Mouse (Mus musculus) urinary bladder, postnatal 14 days (tissue): ENCODE data around the gene Reck.

ENCODE experiments used
- DNase-seq: peaks from one replicate; pipeline ENCODE4 v3.0.0; 2021; ENCODE audit warnings: low spot score

Gene Reck

GRCm38 (mm10) chr4:43969373-43969772, 94.0 kb downstream of the Reck start:
- DNase-seq = no peak

GRCm38 (mm10) chr4:43970393-43971330, 95.3 kb downstream of the Reck start:
- DNase-seq = no peak

GRCm38 (mm10) chr4:43971541-43972136, 96.3 kb downstream of the Reck start:
- DNase-seq = no peak

GRCm38 (mm10) chr4:43972137-43972591, 96.8 kb downstream of the Reck start:
- peak; percentile 35 for DNase-seq

GRCm38 (mm10) chr4:43973526-43973981, 98.2 kb downstream of the Reck start:
- DNase-seq = no peak

GRCm38 (mm10) chr4:43974914-43975616, 99.7 kb downstream of the Reck start:
- DNase-seq = no peak

- DNase-seq = no peak
Observed at GRCm38 (mm10) chr4:43976223-43976740, 101.0 kb downstream of the Reck start.

GRCm38 (mm10) chr4:43978521-43979443, 103.5 kb downstream of the Reck start:
- no peak for DNase-seq

- peak; percentile 53 for DNase-seq
Observed at GRCm38 (mm10) chr4:43979746-43980145, 104.4 kb downstream of the Reck start.

GRCm38 (mm10) chr4:43980236-43980635, 104.9 kb downstream of the Reck start:
- no peak for DNase-seq

- no peak for DNase-seq
Observed at GRCm38 (mm10) chr4:43980846-43981245, 105.5 kb downstream of the Reck start.

- DNase-seq = no peak
Observed at GRCm38 (mm10) chr4:43981251-43981650, 105.9 kb downstream of the Reck start.

- peak; percentile 95 for DNase-seq
Observed at GRCm38 (mm10) chr4:43982053-43982732, 106.9 kb downstream of the Reck start.

GRCm38 (mm10) chr4:43983181-43983580, 107.9 kb downstream of the Reck start, which contains the start of gene Ccin:
Gene Ccin, plus strand, starts transcription at chr4:43983483.
- DNase-seq = no peak

- no peak for DNase-seq
Observed at GRCm38 (mm10) chr4:43983756-43984155, 108.4 kb downstream of the Reck start.

GRCm38 (mm10) chr4:43984326-43984725, 109.0 kb downstream of the Reck start:
- no peak for DNase-seq

- no peak for DNase-seq
Observed at GRCm38 (mm10) chr4:43988976-43989375, 113.6 kb downstream of the Reck start.

GRCm38 (mm10) chr4:43993072-43993471, 117.7 kb downstream of the Reck start:
- no peak for DNase-seq

GRCm38 (mm10) chr4:43994342-43994741, 119.0 kb downstream of the Reck start:
- DNase-seq = no peak
